8 mouse cellular contexts compared by ENCODE assay signal in the genomic region with DNA sequence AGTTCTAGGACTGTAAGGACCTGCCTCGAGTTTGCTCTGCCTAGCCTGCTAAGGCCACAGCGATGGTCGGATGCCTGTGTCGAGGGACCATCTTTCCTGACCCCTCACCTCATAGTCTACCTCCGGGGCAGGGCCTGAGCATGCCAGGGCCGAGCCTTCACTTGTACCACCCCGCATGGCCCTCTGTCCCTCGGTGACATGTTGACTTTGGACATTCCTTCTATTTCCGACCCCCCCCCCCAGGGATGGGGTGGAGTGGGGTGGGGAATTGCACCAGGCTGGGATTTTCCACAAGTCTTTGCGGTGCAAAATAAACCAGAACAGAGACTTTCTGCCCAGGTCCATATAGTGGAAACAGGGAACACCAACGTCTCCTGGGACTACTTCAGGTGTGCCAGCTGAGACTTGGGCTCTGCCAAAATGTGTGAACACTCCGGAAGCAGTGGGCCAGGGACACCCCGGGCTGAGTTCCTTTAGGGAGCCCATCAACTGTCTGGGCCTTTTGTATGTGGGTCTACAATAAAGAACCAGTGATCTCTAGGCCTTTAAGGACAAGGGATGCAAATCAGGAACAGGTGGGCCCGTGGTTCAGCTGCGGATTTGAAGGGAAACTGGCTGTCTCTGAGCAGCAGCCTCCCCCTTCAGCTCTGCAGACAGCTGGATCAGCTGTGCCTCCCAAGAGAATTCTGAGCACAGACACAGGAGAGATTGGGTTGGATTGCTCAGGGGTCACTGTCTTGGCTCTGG. TPM values are rescaled to one million over a fixed set of nuclear protein-coding genes. Genes with fewer than 3 reads are reported as not detected.
DNase-seq lines count a peak whose midpoint lies in the region; ATAC-seq and TF ChIP-seq lines count a peak whose summit lies in the region.

No protein-coding gene starts in this region.

- 18% methylated on average over 15 of the region's 15 CpGs for WGBS in lung, adult 2 months
- WGBS in hindbrain, embryonic 16.5 days = 25% methylated on average over 15 of the region's 15 CpGs
- whole genome bisulfite sequencing in midbrain, embryonic 14.5 days = 28% methylated on average over 15 of the region's 15 CpGs

- H3K36me3 ChIP-seq in hindbrain, embryonic 16.5 days (ENCODE audit: control insufficient read depth, insufficient read depth, low read length) = no peaks in the 10 kb centered on the region
- no peaks in the 10 kb centered on the region for H3K36me3 ChIP-seq in midbrain, embryonic 14.5 days (ENCODE audit: control insufficient read depth, insufficient read depth, low read length)

- H3K4me3 ChIP-seq in lung, adult 2 months (replicated peaks; ENCODE audit: extremely low read depth, low read depth, low read length) = peak overlapping the region; percentile 70
- H3K4me3 ChIP-seq in cortical plate, adult 2 months (ENCODE audit: insufficient read depth, low read length) = peak overlapping the region; percentile 40
- H3K4me3 ChIP-seq in hindbrain, embryonic 16.5 days (ENCODE audit: low read length) = peak overlapping the region; percentile 57
- H3K4me3 ChIP-seq in midbrain, embryonic 14.5 days (replicated peaks; ENCODE audit: low read depth, low read length) = peak overlapping the region; percentile 64

- H3K27ac ChIP-seq in cortical plate, adult 2 months (ENCODE audit: insufficient read depth, low read length) = 0 out of 2 replicates have a peak overlapping the region, but pooled peaks have one; percentile 91
- H3K27ac ChIP-seq in hindbrain, embryonic 16.5 days (ENCODE audit: low read depth, low read length) = peak overlapping the region; percentile 37; the same call in 1 of the 2 replicates
- no peak overlapping the region for H3K27ac ChIP-seq in midbrain, embryonic 14.5 days (replicated peaks; ENCODE audit: low read depth, low read length)

- H3K4me1 ChIP-seq in lung, adult 2 months (ENCODE audit: control insufficient read depth, insufficient read depth, low read length) = peaks cover 21% of the 10 kb centered on the region
- peaks cover 4% of the 10 kb centered on the region; the same call in 1 of the 2 replicates for H3K4me1 ChIP-seq in cortical plate, adult 2 months (ENCODE audit: control insufficient read depth, insufficient read depth, low read length)
- H3K4me1 ChIP-seq in hindbrain, embryonic 16.5 days (ENCODE audit: control insufficient read depth, insufficient read depth, low read depth, low read length) = peaks cover 26% of the 10 kb centered on the region
- H3K4me1 ChIP-seq in midbrain, embryonic 14.5 days (ENCODE audit: control insufficient read depth, insufficient read depth, low read length) = peaks cover 10% of the 10 kb centered on the region

- no peaks in the 10 kb centered on the region for H3K27me3 ChIP-seq in hindbrain, embryonic 16.5 days (replicated peaks; ENCODE audit: control insufficient read depth, insufficient read depth, low read length)
- no peaks in the 10 kb centered on the region for H3K27me3 ChIP-seq in midbrain, embryonic 14.5 days (ENCODE audit: control insufficient read depth, insufficient read depth, low read length)

- peak overlapping the region; percentile 68 for H3K9ac ChIP-seq in hindbrain, embryonic 16.5 days (ENCODE audit: low read depth, low read length)
- peak overlapping the region; percentile 66 for H3K9ac ChIP-seq in midbrain, embryonic 14.5 days (replicated peaks; ENCODE audit: low read length)

- DNase-seq in lung, adult 2 months = no peak
- DNase-seq in lung, postnatal 14 days = no peak
- DNase-seq in midbrain, embryonic 14.5 days = no peak
- no peak for DNase-seq in right cerebral cortex, postnatal 4 days
- DNase-seq in layer of hippocampus, adult 9-11 months = no peak
- DNase-seq in spleen, adult 18-20 months = no peak

- TF ChIP-seq POLR2A in lung, adult 2 months (IDR thresholded peaks at IDR 0.05; ENCODE audit: borderline replicate concordance, extremely low read depth, low read depth, low read length) = no peak
- no peak for TF ChIP-seq POLR2A in cortical plate, adult 2 months (IDR thresholded peaks at IDR 0.05; ENCODE audit: extremely low read depth, insufficient read depth, low read length)

- peak overlapping the region; percentile 85 for H3K4me2 ChIP-seq in hindbrain, embryonic 16.5 days (ENCODE audit: low read length)
- H3K4me2 ChIP-seq in midbrain, embryonic 14.5 days (ENCODE audit: low read length) = peak overlapping the region; percentile 99

- H3K9me3 ChIP-seq in hindbrain, embryonic 16.5 days (ENCODE audit: control insufficient read depth, low read length) = no peaks in the 10 kb centered on the region
- no peaks in the 10 kb centered on the region for H3K9me3 ChIP-seq in midbrain, embryonic 14.5 days (ENCODE audit: control insufficient read depth, low read length)

- ATAC-seq in hindbrain, embryonic 16.5 days = peak; percentile 34; the same call in 1 of the 2 replicates
- 0 out of 2 replicates have a peak, but pooled peaks have one; percentile 2 for ATAC-seq in midbrain, embryonic 14.5 days (ENCODE audit: low FRiP score, low TSS enrichment)

- no peak for TF ChIP-seq CTCF in lung, adult 2 months (IDR thresholded peaks at IDR 0.05; ENCODE audit: insufficient read depth, low read length)
- TF ChIP-seq CTCF in cortical plate, adult 2 months (IDR thresholded peaks at IDR 0.05; ENCODE audit: extremely low read depth, insufficient read depth, low read length) = no peak

RNA-seq across cellular contexts. Expression of gene Ninj1, which starts 1.1 kb away (rescaled TPM):
- polyA plus RNA-seq in lung, adult 2 months (2012; rRNA removed) = 161 and 222 TPM in 2 replicates
- 50.2 and 55.1 TPM in 2 replicates for polyA plus RNA-seq in cortical plate, adult 2 months (2012; rRNA removed)
- polyA plus RNA-seq in hindbrain, embryonic 16.5 days (2015; fragmentation: Nextera tagmentation; extraction: Ambion mirVana) = 35.5 and 40.2 TPM in 2 replicates
- polyA plus RNA-seq in midbrain, embryonic 14.5 days (2014; fragmentation: Nextera tagmentation; extraction: Ambion mirVana) = 15.3 and 22.0 TPM in 2 replicates

RNA-seq across cellular contexts. Expression of gene Card19, which starts 27.4 kb away (rescaled TPM):
- polyA plus RNA-seq in lung, adult 2 months (2012; rRNA removed) = 142 and 178 TPM in 2 replicates
- polyA plus RNA-seq in cortical plate, adult 2 months (2012; rRNA removed) = 32.0 and 36.5 TPM in 2 replicates
- polyA plus RNA-seq in hindbrain, embryonic 16.5 days (2015; fragmentation: Nextera tagmentation; extraction: Ambion mirVana) = 37.7 and 38.8 TPM in 2 replicates
- 20.6 and 24.6 TPM in 2 replicates for polyA plus RNA-seq in midbrain, embryonic 14.5 days (2014; fragmentation: Nextera tagmentation; extraction: Ambion mirVana)

RNA-seq across cellular contexts. Expression of gene Wnk2, which starts 40.6 kb away (rescaled TPM):
- polyA plus RNA-seq in lung, adult 2 months (2012; rRNA removed) = 1.5 and 4.2 TPM in 2 replicates
- 62.4 and 65.4 TPM in 2 replicates for polyA plus RNA-seq in cortical plate, adult 2 months (2012; rRNA removed)
- 15.6 and 17.9 TPM in 2 replicates for polyA plus RNA-seq in hindbrain, embryonic 16.5 days (2015; fragmentation: Nextera tagmentation; extraction: Ambion mirVana)
- 27.1 and 29.0 TPM in 2 replicates for polyA plus RNA-seq in midbrain, embryonic 14.5 days (2014; fragmentation: Nextera tagmentation; extraction: Ambion mirVana)
